Mouse (Mus musculus) Patski (cell line): ENCODE measurements around the gene A1cf. TPM values are rescaled to one million over a fixed set of nuclear protein-coding genes. Genes with fewer than 3 reads are reported as not detected.

Source experiments
- ATAC-seq: fragments of 100-300 bp; one replicate; pipeline ENCODE4 v1.8.0; 2021
- CTCF ChIA-PET: fragments of 350-600 bp; sonication (Branson Sonifier 250); formaldehyde crosslinking; loops from one replicate; lab custom pipeline; 2022; ENCODE audit warnings: inconsistent platforms; lab: Charles Lee
- POLR2A ChIA-PET: fragments of 350-600 bp; sonication (Branson Sonifier 250); formaldehyde crosslinking; loops from one replicate; lab custom pipeline; 2022; ENCODE audit warnings: antibody characterized with exemption, inconsistent platforms; lab: Charles Lee
- DNase-seq: peaks from one replicate; pipeline ENCODE4 v3.0.0-alpha.2; 2011; ENCODE audit warnings: low read depth, low spot score
- H3K27me3 ChIP-seq: fragments of 371-371 bp; one replicate; pipeline ENCODE4 v1.5.1; 2021
- CTCF ChIP-seq: fragments of 100-300 bp; IDR thresholded peaks from one replicate; pipeline ENCODE4 v1.5.1; 2021
- in situ Hi-C: fragments of 300-500 bp; cut with MboI; formaldehyde crosslinking; loops from 3 replicates; pipeline ENCODE4 v1.11.1; 2018; ENCODE audit warnings: low pct_unique_long_range_greater_than_20kb, mixed read lengths
- polyA plus RNA-seq: library from polyadenylated mRNA; unstranded; gene quantifications from one replicate; pipeline ENCODE4 v1.2.3, GENCODE M21; 2021

Gene A1cf
- polyA plus RNA-seq, 1 experiment from 2014 or later, result not detected

GRCm38 (mm10) chr19:31991057-31991456, 122.5 kb downstream of the A1cf start:
- TF ChIP-seq CTCF, result no peak
- DNase-seq (no peak), ATAC-seq (no peak)
- ChIA-PET CTCF (no interaction called here), POLR2A (no interaction called here)
- H3K27me3 ChIP-seq, result no peaks in the 10 kb centered on the region
- in situ Hi-C loops, result no loop called here

GRCm38 (mm10) chr19:31996916-31997315, 128.4 kb downstream of the A1cf start:
- ChIA-PET POLR2A (no interaction called here), CTCF (no interaction called here)
- in situ Hi-C loops, result no loop called here
- no peak for DNase-seq
- no peaks in the 10 kb centered on the region for H3K27me3 ChIP-seq
- ATAC-seq, result no peak
- TF ChIP-seq CTCF, result no peak

Other genes with a start within 250 kb of the A1cf start
- gene Prkg1, start 103.7 kb upstream of the A1cf start, polyA plus RNA-seq, result not detected
- gene Asah2, start 239.4 kb downstream of the A1cf start, polyA plus RNA-seq, result 35.4 TPM